Mouse (Mus musculus) neural tube, embryonic 10.5 days (tissue): ENCODE results near the gene Suox.
"Not testable (repeated sequence)": the region's sequence is repeated elsewhere in the genome, so short reads cannot be mapped to it uniquely, and the experiment has no call there.

Experiments used
- DNase-seq: peaks from one replicate; pipeline ENCODE4 v3.0.0-alpha.2; 2017; ENCODE audit warnings: low spot score; ENCODE audit errors: extremely low spot score

Suox gene

GRCm38 (mm10) chr10:128627398-128628317, 46.2 kb downstream of the Suox start:
- DNase-seq = no peak

GRCm38 (mm10) chr10:128626311-128627310, 47.3 kb downstream of the Suox start, which contains the start of gene Rps26:
Gene Rps26 (minus strand): TSS chr10:128626747.
- DNase-seq = peak; percentile 77

- DNase-seq = no peak
Observed at GRCm38 (mm10) chr10:128625287-128625894, 48.5 kb downstream of the Suox start.

GRCm38 (mm10) chr10:128623106-128623613, 50.7 kb downstream of the Suox start:
- DNase-seq = not testable (repeated sequence)

- DNase-seq = no peak
Observed at GRCm38 (mm10) chr10:128622702-128623101, 51.2 kb downstream of the Suox start.

GRCm38 (mm10) chr10:128621986-128622520, 51.8 kb downstream of the Suox start:
- no peak for DNase-seq

- DNase-seq = no peak
Observed at GRCm38 (mm10) chr10:128620241-128620640, 53.6 kb downstream of the Suox start.
